Mouse (Mus musculus) adrenal gland, adult 18-20 months (tissue): ENCODE measurements around the gene Ephb6. TPM values are rescaled to one million over a fixed set of nuclear protein-coding genes. Genes with fewer than 3 reads are reported as not detected.

Experiments used
- DNase-seq, 2 experiments: peaks; one replicate each; pipeline ENCODE4 v3.0.0; 2021 to 2022; ENCODE audit warnings: low spot score in 2 of 2
- total RNA-seq, 2 experiments: library from RNA; stranded (reverse); gene quantifications; 1 replicate in 1 of 2; 2 replicates in 1 of 2; pipeline ENCODE4 v1.2.3; 2021

The Ephb6 gene
- total RNA-seq, 2 experiments from 2014 or later: 4.7 to 9.1 TPM

GRCm38 (mm10) chr6:41621241-41621990 is 16.1 kb downstream of the Ephb6 start:
- DNase-seq: no peak

- DNase-seq: no peak
These were observed 17.4 kb downstream of the Ephb6 start for GRCm38 (mm10) chr6:41622661-41623060.

GRCm38 (mm10) chr6:41628180-41628579 is 22.9 kb downstream of the Ephb6 start:
- DNase-seq: no peak

- DNase-seq: no peak
These were observed 25.5 kb downstream of the Ephb6 start for GRCm38 (mm10) chr6:41630791-41631190.

GRCm38 (mm10) chr6:41631549-41631948 is 26.3 kb downstream of the Ephb6 start:
- no peak for DNase-seq

GRCm38 (mm10) chr6:41635211-41635610 is 29.9 kb downstream of the Ephb6 start:
- DNase-seq: no peak

- no peak for DNase-seq
These were observed 30.9 kb downstream of the Ephb6 start, which contains the start of gene Trpv6 for GRCm38 (mm10) chr6:41636178-41636577. Gene Trpv6 (minus strand): TSS chr6:41636405.

GRCm38 (mm10) chr6:41637393-41637792 is 32.1 kb downstream of the Ephb6 start:
- DNase-seq: no peak

- no peak for DNase-seq
These were observed 32.7 kb downstream of the Ephb6 start for GRCm38 (mm10) chr6:41637927-41638506.

GRCm38 (mm10) chr6:41640449-41640848 is 35.2 kb downstream of the Ephb6 start:
- DNase-seq: no peak

GRCm38 (mm10) chr6:41641173-41641866 is 36.0 kb downstream of the Ephb6 start:
- no peak for DNase-seq

- DNase-seq: no peak
These were observed 37.5 kb downstream of the Ephb6 start for GRCm38 (mm10) chr6:41642765-41643164.

- no peak for DNase-seq
These were observed 37.9 kb downstream of the Ephb6 start for GRCm38 (mm10) chr6:41643227-41643626.

GRCm38 (mm10) chr6:41646220-41646619 is 40.9 kb downstream of the Ephb6 start:
- no peak for DNase-seq

GRCm38 (mm10) chr6:41646672-41647071 is 41.4 kb downstream of the Ephb6 start:
- DNase-seq: no peak

GRCm38 (mm10) chr6:41653173-41653572 is 47.9 kb downstream of the Ephb6 start:
- no peak for DNase-seq

GRCm38 (mm10) chr6:41654648-41655047 is 49.4 kb downstream of the Ephb6 start:
- DNase-seq: no peak

- DNase-seq: no peak
These were observed 53.2 kb downstream of the Ephb6 start for GRCm38 (mm10) chr6:41658487-41658886.

- DNase-seq: no peak
These were observed 57.0 kb downstream of the Ephb6 start for GRCm38 (mm10) chr6:41662320-41662719.
